7 mouse cellular contexts compared by ENCODE assay signal in genomic region chr1:131765357-131766001, GRCm38 (mm10). TPM values are rescaled to one million over a fixed set of nuclear protein-coding genes. Genes with fewer than 3 reads are reported as not detected.
A peak's percentile ranks its signal among the peaks of the same experiment; 100 is the strongest.
DNase-seq lines count a peak whose midpoint lies in the region; ATAC-seq lines count a peak whose summit lies in the region.

No protein-coding gene starts in this region.

- DNase-seq in cerebellum, postnatal 14 days, result peak; percentile 94
- peak; percentile 69 to 74 for DNase-seq in frontal cortex, postnatal 14 days (ENCODE audit: low spot score in 2 of 2)
- peak; percentile 85 for DNase-seq in induced T-regulatory cell, adult 2 months (ENCODE audit: low read depth)
- DNase-seq in left cerebral cortex, adult 8-10 months (ENCODE audit: low spot score in 2 of 2), result peak; percentile 43 to 88
- DNase-seq in midbrain, embryonic 10.5 days (ENCODE audit: low spot score), result peak; percentile 80
- peak; percentile 52 to 71 for DNase-seq in right cerebral cortex, postnatal 36 days (ENCODE audit: low spot score in 2 of 2)

- peak; percentile 80 for ATAC-seq in activated CD4-positive, CD25-positive, alpha-beta regulatory T cell, adult 4 months

- no peaks in the 10 kb centered on the region for H3K9me3 ChIP-seq in midbrain, embryonic 10.5 days (replicated peaks)

- H3K4me1 ChIP-seq in midbrain, embryonic 10.5 days, result peaks cover 3% of the 10 kb centered on the region

- 12% methylated on average over 11 of the region's 11 CpGs for WGBS in midbrain, embryonic 10.5 days

- no peaks in the 10 kb centered on the region for H3K36me3 ChIP-seq in midbrain, embryonic 10.5 days

- no peak overlapping the region for H3K27ac ChIP-seq in midbrain, embryonic 10.5 days (replicated peaks)

- no peak overlapping the region for H3K4me3 ChIP-seq in midbrain, embryonic 10.5 days

- H3K27me3 ChIP-seq in midbrain, embryonic 10.5 days (ENCODE audit: low read depth, poor library complexity, severe bottlenecking), result no peaks in the 10 kb centered on the region

RNA-seq across cellular contexts. Expression of gene Slc26a9, which starts 21.7 kb away (rescaled TPM):
- polyA plus RNA-seq in activated CD4-positive, CD25-positive, alpha-beta regulatory T cell, adult 4 months (2017; shearing (Covaris generic)), result not detected
- total RNA-seq in left cerebral cortex, adult 8-10 months (2022), result under 1 TPM in 2 of 4 experiments, not detected in 2; 0.06 to 0.13 TPM
- polyA plus RNA-seq in midbrain, embryonic 10.5 days (2016; fragmentation: Nextera tagmentation; extraction: Ambion mirVana), result not detected in 2 replicates

RNA-seq across cellular contexts. Expression of gene Pm20d1, which starts 31.7 kb away (rescaled TPM):
- polyA plus RNA-seq in activated CD4-positive, CD25-positive, alpha-beta regulatory T cell, adult 4 months (2017; shearing (Covaris generic)), result not detected
- total RNA-seq in left cerebral cortex, adult 8-10 months (2022), result 1 to 10 TPM; 2.1 to 3.3 (median 2.4) TPM
- 1.7 and 1.8 TPM in 2 replicates for polyA plus RNA-seq in midbrain, embryonic 10.5 days (2016; fragmentation: Nextera tagmentation; extraction: Ambion mirVana)
